Mouse (Mus musculus) spleen, adult 2 months (tissue): ENCODE data around the gene Ltbp3. TPM values are rescaled to one million over a fixed set of nuclear protein-coding genes. Genes with fewer than 3 reads are reported as not detected.
"Not testable (repeated sequence)": the region's sequence is repeated elsewhere in the genome, so short reads cannot be mapped to it uniquely, and the experiment has no call there.

Experiments
- DNase-seq, 2 experiments: peaks; one replicate each; pipeline versions ENCODE4 v3.0.0 to v3.0.0-alpha.2; 2012 to 2021; ENCODE audit warnings: low spot score in 2 of 2, low read depth in 1 of 2
- H3K27ac ChIP-seq: fragments of 200-500 bp; 2 replicates; pipeline ENCODE4 v1.5.1; 2012; ENCODE audit warnings: low read length, inconsistent platforms; ENCODE audit not compliant: insufficient read depth
- H3K27me3 ChIP-seq: fragments of 200-500 bp; 2 replicates; pipeline ENCODE4 v1.6.1; 2012; ENCODE audit warnings: mild to moderate bottlenecking, moderate library complexity, low read length, inconsistent platforms; ENCODE audit not compliant: control insufficient read depth, insufficient read depth
- H3K36me3 ChIP-seq: fragments of 200-500 bp; 2 replicates; pipeline ENCODE4 v1.6.1; 2012; ENCODE audit warnings: mild to moderate bottlenecking, low read length, inconsistent platforms; ENCODE audit not compliant: control insufficient read depth, insufficient read depth
- H3K4me1 ChIP-seq: fragments of 200-500 bp; 2 replicates; pipeline ENCODE4 v1.6.1; 2011; ENCODE audit warnings: inconsistent platforms; ENCODE audit not compliant: control insufficient read depth, insufficient read depth, insufficient read length
- H3K4me3 ChIP-seq: fragments of 200-500 bp; 2 replicates; pipeline ENCODE4 v1.5.1; 2011; ENCODE audit warnings: mild to moderate bottlenecking, inconsistent platforms; ENCODE audit not compliant: insufficient read depth, insufficient read length; ENCODE audit errors: extremely low read depth
- CTCF ChIP-seq: fragments of 200-500 bp; IDR thresholded peaks from 2 replicates; pipeline ENCODE4 v1.5.1; 2011; ENCODE audit warnings: mild to moderate bottlenecking, inconsistent platforms; ENCODE audit not compliant: insufficient read depth, insufficient read length, insufficient replicate concordance; ENCODE audit errors: extremely low read depth
- POLR2A ChIP-seq: fragments of 200-500 bp; IDR thresholded peaks from 2 replicates; pipeline ENCODE4 v1.6.1; 2011; ENCODE audit warnings: low read depth, low read length, inconsistent platforms
- WGBS: fragments of 180-500 bp; shearing (Covaris S2); methylation state at CpG from one replicate; pipeline ENCODE4 v1.1.7; 2018; 5-methylcytosine and 5-hydroxymethylcytosine counted together
- polyA plus RNA-seq: library from polyadenylated mRNA; depleted of rRNA; stranded (reverse); fragments of >200 nt; gene quantifications from 2 replicates; pipeline ENCODE4 v1.2.3, GENCODE M21; 2012

Ltbp3 gene
- polyA plus RNA-seq, 1 experiment, result 22.5 TPM

GRCm38 (mm10) chr19:5789066-5789465 is 48.4 kb downstream of the Ltbp3 start:
- DNase-seq, result no peak
- no peak overlapping the region for H3K27ac ChIP-seq
- H3K4me1 ChIP-seq, result no peaks in the 10 kb centered on the region; the same call in 1 of the 2 replicates
- TF ChIP-seq POLR2A, result no peak
- TF ChIP-seq CTCF, result no peak
- no peaks in the 10 kb centered on the region for H3K27me3 ChIP-seq
- H3K36me3 ChIP-seq, result no peaks in the 10 kb centered on the region
- H3K4me3 ChIP-seq, result no peak overlapping the region
- WGBS, result 73% methylated on average over 5 of the region's 5 CpGs

GRCm38 (mm10) chr19:5791329-5791728 is 50.6 kb downstream of the Ltbp3 start:
- Histone ChIP-seq H3K27ac (no peak overlapping the region), H3K4me3 (no peak overlapping the region), H3K36me3 (peaks cover 9% of the 10 kb centered on the region), H3K4me1 (peaks cover 2% of the 10 kb centered on the region; the same call in 1 of the 2 replicates), H3K27me3 (no peaks in the 10 kb centered on the region)
- TF ChIP-seq POLR2A, result no peak
- no peak for TF ChIP-seq CTCF
- WGBS, result 76% methylated on average over 4 of the region's 4 CpGs
- no peak for DNase-seq

GRCm38 (mm10) chr19:5793116-5793515 is 52.4 kb downstream of the Ltbp3 start:
- DNase-seq, result peak in 1 of 2 experiments; percentile 61
- Histone ChIP-seq H3K27ac (no peak overlapping the region), H3K4me1 (peaks cover 12% of the 10 kb centered on the region), H3K27me3 (no peaks in the 10 kb centered on the region), H3K36me3 (peaks cover 27% of the 10 kb centered on the region), H3K4me3 (no peak overlapping the region)
- 1% methylated on average over 2 of the region's 2 CpGs for WGBS
- no peak for TF ChIP-seq POLR2A
- peak; percentile 85; the same call in 1 of the 2 replicates for TF ChIP-seq CTCF

- not testable (repeated sequence) for H3K27me3 ChIP-seq, H3K4me3 ChIP-seq, DNase-seq
- Histone ChIP-seq H3K36me3 (peaks cover 33% of the 10 kb centered on the region), H3K27ac (peak overlapping the region; percentile 11), H3K4me1 (peaks cover 12% of the 10 kb centered on the region)
- 36% methylated on average over 7 of the region's 7 CpGs for WGBS
These were observed 53.4 kb downstream of the Ltbp3 start for GRCm38 (mm10) chr19:5793917-5794770.

GRCm38 (mm10) chr19:5794771-5795576 is 54.3 kb downstream of the Ltbp3 start:
- Histone ChIP-seq H3K4me3 (no peak overlapping the region), H3K4me1 (peaks cover 12% of the 10 kb centered on the region), H3K27ac (no peak overlapping the region), H3K36me3 (peaks cover 37% of the 10 kb centered on the region), H3K27me3 (no peaks in the 10 kb centered on the region)
- 47% methylated on average over 5 of the region's 5 CpGs for WGBS
- TF ChIP-seq POLR2A (no peak), CTCF (no peak)
- no peak for DNase-seq

GRCm38 (mm10) chr19:5795668-5796572 is 55.2 kb downstream of the Ltbp3 start:
- Histone ChIP-seq H3K4me3 (no peak overlapping the region), H3K27ac (peak overlapping the region; percentile 6; the same call in 1 of the 2 replicates), H3K27me3 (no peaks in the 10 kb centered on the region), H3K4me1 (peaks cover 12% of the 10 kb centered on the region), H3K36me3 (peaks cover 46% of the 10 kb centered on the region)
- no peak for DNase-seq
- no peak for TF ChIP-seq CTCF
- no peak for TF ChIP-seq POLR2A
- WGBS, result 74% methylated on average over 11 of the region's 11 CpGs
